Mouse (Mus musculus) spleen, postnatal 14 days (tissue): ENCODE data around the gene Tspan5.

ENCODE experiments used
- DNase-seq, 2 experiments: peaks; one replicate each; pipeline ENCODE4 v3.0.0; 2021 to 2022; ENCODE audit warnings: low spot score in 2 of 2

Tspan5 gene

GRCm38 (mm10) chr3:138744030-138744774, 2.2 kb downstream of the Tspan5 start:
- DNase-seq: no peak

- DNase-seq: no peak
Observed at GRCm38 (mm10) chr3:138745091-138745490, 3.1 kb downstream of the Tspan5 start.

- DNase-seq: no peak
Observed at GRCm38 (mm10) chr3:138745596-138745995, 3.6 kb downstream of the Tspan5 start.

DNA sequence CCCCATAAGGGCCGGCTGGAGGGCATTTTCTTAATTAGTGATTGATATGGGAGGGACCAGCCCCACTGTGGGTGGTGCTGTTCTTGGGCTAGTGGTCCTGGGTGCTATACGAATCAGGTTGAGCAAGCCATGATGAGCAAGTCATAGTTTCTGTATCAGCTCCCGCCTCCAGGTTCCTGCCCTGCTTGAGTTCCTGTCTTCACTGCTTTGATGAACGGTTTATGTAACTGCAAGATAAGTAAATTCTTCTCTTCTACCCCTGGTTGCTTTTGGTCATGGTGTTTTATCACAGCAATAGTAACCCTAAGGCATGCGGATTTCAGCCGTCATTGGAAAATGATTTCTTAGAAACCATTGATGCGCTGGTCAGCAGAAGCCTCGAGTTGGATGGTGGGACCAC, 4.6 kb downstream of the Tspan5 start:
- no peak for DNase-seq

DNA sequence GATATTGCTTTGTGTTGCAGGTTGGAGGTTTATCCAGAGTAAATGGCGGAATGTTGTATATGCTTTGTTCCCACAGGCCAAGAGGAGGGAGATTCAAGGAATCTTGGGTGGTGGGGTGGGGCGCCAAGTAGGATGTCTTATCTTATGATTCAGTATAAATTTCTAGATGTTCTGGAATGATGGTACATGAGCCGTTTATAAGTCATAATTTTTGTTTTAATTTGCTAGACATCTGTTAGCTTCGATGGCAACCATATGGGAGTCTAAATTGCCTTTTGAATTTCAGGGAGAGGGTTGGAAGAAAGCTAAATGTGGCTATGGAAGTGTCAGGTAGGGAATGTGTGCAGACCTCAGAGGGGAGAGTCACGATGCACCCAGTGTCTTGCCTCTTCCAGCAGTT, 5.0 kb downstream of the Tspan5 start:
- DNase-seq: no peak

GRCm38 (mm10) chr3:138747985-138748384, 6.0 kb downstream of the Tspan5 start:
- no peak for DNase-seq

GRCm38 (mm10) chr3:138749645-138750044, 7.7 kb downstream of the Tspan5 start:
- no peak for DNase-seq

DNA sequence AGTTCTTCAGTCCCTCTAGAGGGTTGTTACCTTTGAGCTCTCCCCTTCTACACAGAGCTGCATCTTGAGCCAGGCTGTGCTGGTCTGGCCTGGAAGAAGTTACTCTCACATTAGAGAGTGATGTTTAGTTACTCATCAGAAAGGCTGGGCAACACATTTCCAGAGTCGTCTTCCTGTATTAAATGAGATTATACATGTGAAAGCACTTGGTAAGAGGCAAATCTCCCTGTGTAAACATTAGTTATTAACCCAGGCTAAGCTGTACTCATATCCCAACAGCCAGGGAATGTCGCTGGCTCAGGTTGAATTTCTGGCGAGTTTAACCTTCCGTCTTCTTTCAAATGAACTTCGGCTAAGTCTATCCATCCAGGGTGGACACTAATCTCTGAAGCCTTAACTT, 9.3 kb downstream of the Tspan5 start:
- no peak for DNase-seq

DNA sequence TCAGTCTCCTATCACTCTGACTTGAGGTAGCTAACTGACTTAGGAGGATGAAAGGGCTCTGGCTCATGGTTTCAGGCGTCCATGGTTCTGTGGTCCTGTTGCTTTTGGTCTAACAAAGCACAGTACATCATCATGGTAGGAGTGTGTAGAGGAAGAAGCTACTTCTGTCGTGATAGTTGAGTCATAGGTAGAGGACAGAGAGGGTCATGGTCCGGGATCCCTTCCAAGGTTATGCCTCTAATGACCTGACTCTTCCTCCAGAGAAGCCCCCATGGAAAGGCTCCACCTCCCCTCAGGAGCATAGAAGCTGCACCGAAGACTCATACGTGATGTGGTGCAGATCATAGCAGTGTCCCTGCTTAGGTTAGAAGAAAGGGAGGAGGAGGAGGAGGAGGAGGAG, 10.1 kb downstream of the Tspan5 start:
- DNase-seq: no peak

GRCm38 (mm10) chr3:138752769-138753168, 10.8 kb downstream of the Tspan5 start:
- DNase-seq: no peak

- DNase-seq: no peak
Observed at GRCm38 (mm10) chr3:138753182-138753885, 11.3 kb downstream of the Tspan5 start.

GRCm38 (mm10) chr3:138754328-138754727, 12.3 kb downstream of the Tspan5 start:
- no peak for DNase-seq

GRCm38 (mm10) chr3:138757283-138757682, 15.3 kb downstream of the Tspan5 start:
- no peak for DNase-seq

- no peak for DNase-seq
Observed at GRCm38 (mm10) chr3:138759968-138760684, 18.1 kb downstream of the Tspan5 start.

DNA sequence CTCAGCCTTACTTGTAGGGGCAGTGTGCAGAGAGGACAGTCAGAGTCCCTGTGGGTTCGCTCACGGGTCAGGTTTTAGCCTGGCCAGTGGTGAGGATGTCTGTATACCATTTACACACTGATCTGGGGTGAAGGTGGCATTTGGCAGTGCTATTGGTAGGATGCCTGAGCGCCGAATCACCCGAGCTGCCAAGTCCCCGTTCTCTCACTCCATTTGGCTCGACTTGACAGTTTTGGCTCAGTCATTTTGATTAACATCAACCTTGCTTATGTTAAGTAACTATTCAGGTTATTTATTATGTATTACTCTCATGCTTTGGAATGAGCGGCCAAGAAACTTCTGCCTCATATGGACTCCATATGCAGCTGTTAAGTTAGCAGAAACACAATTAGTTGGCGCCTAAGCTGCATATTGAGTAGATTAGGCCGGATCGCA, 18.7 kb downstream of the Tspan5 start:
- no peak for DNase-seq

- no peak for DNase-seq
Observed at GRCm38 (mm10) chr3:138761531-138761930, 19.5 kb downstream of the Tspan5 start.

DNA sequence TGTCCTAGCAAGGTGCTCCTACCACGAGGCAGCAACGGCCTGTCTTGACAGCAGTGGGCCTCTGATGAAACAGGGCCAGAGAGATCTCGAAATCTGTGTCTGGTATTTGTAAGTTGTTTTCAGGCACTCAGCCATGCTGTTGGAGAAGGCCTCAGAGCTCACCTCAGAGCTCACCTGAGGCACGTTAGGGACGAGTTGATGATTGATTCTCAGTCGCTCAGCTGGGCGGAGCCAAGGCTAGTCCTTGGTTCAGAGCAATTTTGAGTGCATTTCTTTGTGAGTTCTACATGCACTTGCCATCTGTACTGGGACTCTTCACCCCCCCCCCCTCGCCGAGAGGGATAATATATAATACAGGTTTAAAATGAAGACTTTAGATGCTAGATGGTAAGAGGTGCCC, 21.9 kb downstream of the Tspan5 start:
- DNase-seq: no peak

DNA sequence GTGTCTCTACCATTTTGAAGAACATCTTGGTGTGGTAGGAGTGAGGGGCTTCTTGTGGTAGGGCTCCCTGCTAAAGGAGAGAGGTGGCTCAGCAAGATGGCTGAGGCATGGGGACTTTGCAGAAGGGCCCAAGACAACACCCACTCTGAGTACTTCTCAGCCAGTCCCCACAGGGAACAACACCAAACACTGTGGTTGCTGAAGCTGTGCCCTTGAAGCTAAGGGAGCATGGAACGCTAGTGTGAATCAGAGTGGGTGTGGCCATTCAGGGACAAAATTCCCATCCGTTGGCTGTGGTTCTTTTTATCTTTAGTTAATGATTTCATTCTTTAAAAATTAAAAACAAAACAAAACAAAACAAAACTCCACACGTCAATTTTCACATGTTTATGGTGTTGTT, 22.8 kb downstream of the Tspan5 start:
- no peak for DNase-seq

DNA sequence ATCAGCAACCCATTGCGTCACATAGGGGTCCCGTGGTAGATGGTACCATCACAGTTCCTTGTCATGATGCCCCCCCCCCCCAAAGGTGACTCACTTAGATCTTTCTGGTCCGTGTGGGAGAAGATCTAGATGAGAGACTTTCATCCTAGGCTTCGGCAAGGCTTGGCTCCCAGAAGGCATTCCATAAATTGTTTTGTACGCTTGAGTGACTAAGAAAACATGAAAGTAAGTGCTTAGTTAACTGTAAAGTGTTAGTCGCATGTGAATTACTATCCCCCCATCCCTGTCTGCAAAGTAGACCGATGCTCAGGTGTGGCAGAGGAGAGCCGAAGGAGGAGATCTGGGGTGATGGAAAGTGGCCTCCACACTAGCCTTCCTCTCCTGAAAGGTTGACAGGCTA, 25.0 kb downstream of the Tspan5 start:
- DNase-seq: no peak

- DNase-seq: no peak
Observed at GRCm38 (mm10) chr3:138768541-138769093, 26.6 kb downstream of the Tspan5 start.

- no peak for DNase-seq
Observed at GRCm38 (mm10) chr3:138770650-138771331, 28.8 kb downstream of the Tspan5 start.
